Mouse (Mus musculus) neural tube, embryonic 13.5 days (tissue): ENCODE measurements around the gene Tgfbr3l. TPM values are rescaled to one million over a fixed set of nuclear protein-coding genes. Genes with fewer than 3 reads are reported as not detected.

Experiments
- ATAC-seq: fragments of 200-750 bp; cut with Nextera tagmentation; 2 replicates; pipeline ENCODE4 v1.8.0; 2017; ENCODE audit warnings: low read depth, mild to moderate bottlenecking, moderate TSS enrichment, moderate library complexity
- H3K27ac ChIP-seq: fragments of 300-500 bp; sonication (generic); replicated peaks from 2 replicates; pipeline ENCODE4 v1.5.1; 2015; ENCODE audit warnings: moderate library complexity, mild to moderate bottlenecking, inconsistent platforms
- H3K27me3 ChIP-seq: fragments of 300-500 bp; sonication (generic); 2 replicates; pipeline ENCODE4 v1.6.1; 2015; ENCODE audit warnings: mild to moderate bottlenecking, inconsistent platforms
- H3K36me3 ChIP-seq: fragments of 300-500 bp; sonication (generic); 2 replicates; pipeline ENCODE4 v1.6.1; 2015; ENCODE audit warnings: mild to moderate bottlenecking, inconsistent platforms
- H3K4me1 ChIP-seq: fragments of 300-500 bp; sonication (generic); replicated peaks from 2 replicates; pipeline ENCODE4 v1.6.1; 2015; ENCODE audit warnings: inconsistent platforms
- H3K4me2 ChIP-seq: fragments of 300-500 bp; sonication (generic); 2 replicates; pipeline ENCODE4 v1.6.1; 2015; ENCODE audit warnings: inconsistent platforms, mild to moderate bottlenecking, moderate library complexity
- H3K4me3 ChIP-seq: fragments of 300-500 bp; sonication (generic); 2 replicates; pipeline ENCODE4 v1.5.1; 2015; ENCODE audit warnings: mild to moderate bottlenecking, inconsistent platforms
- H3K9ac ChIP-seq: fragments of 300-500 bp; sonication (generic); 2 replicates; pipeline ENCODE4 v1.6.1; 2015; ENCODE audit warnings: moderate library complexity, mild to moderate bottlenecking, inconsistent platforms
- H3K9me3 ChIP-seq: fragments of 300-500 bp; sonication (generic); 2 replicates; pipeline ENCODE4 v1.6.1; 2016; ENCODE audit warnings: inconsistent platforms
- WGBS: fragments of 180-500 bp; shearing (Covaris S2); methylation state at CpG from one replicate; pipeline ENCODE4 v1.1.7; 2015; 5-methylcytosine and 5-hydroxymethylcytosine counted together
- polyA plus RNA-seq: library from polyadenylated mRNA; unstranded; fragments of >200 nt; fragmentation: Nextera tagmentation; extraction: Ambion mirVana; gene quantifications from 2 replicates; pipeline ENCODE4 v1.2.1, GENCODE M21; 2015

Tgfbr3l gene
- polyA plus RNA-seq, 1 experiment from 2014 or later: 3.3 TPM

- under 1% methylated on average over 44 of the region's 44 CpGs for WGBS
- H3K4me3 ChIP-seq: peak within 1 kb of the TSS; percentile 69
- H3K4me1 ChIP-seq: peaks cover 46% of the 10 kb centered on the region
- peak within 1 kb of the TSS; percentile 94 for H3K9ac ChIP-seq
- H3K36me3 ChIP-seq: peaks cover 10% of the 10 kb centered on the region
- H3K4me2 ChIP-seq: peak within 1 kb of the TSS; percentile 95
- H3K27me3 ChIP-seq: peaks cover 10% of the 10 kb centered on the region; the same call in 1 of the 2 replicates
- peak; percentile 91 for ATAC-seq
- peak within 1 kb of the TSS; percentile 96 for H3K27ac ChIP-seq
- no peaks in the 10 kb centered on the region for H3K9me3 ChIP-seq
Observed at GRCm38 (mm10) chr8:4216791-4217621, 31.0 kb upstream of the Tgfbr3l start, which contains the start of gene Prr36. Gene Prr36 (minus strand): TSS chr8:4217459.

GRCm38 (mm10) chr8:4219617-4220016, 28.4 kb upstream of the Tgfbr3l start:
- peaks cover 10% of the 10 kb centered on the region; the same call in 1 of the 2 replicates for H3K27me3 ChIP-seq
- H3K4me1 ChIP-seq: peaks cover 24% of the 10 kb centered on the region
- 87% methylated on average over 3 of the region's 3 CpGs for WGBS
- H3K9ac ChIP-seq: no peak overlapping the region
- no peak for ATAC-seq
- H3K36me3 ChIP-seq: peaks cover 5% of the 10 kb centered on the region
- no peak overlapping the region for H3K4me2 ChIP-seq
- H3K27ac ChIP-seq: no peak overlapping the region
- no peaks in the 10 kb centered on the region for H3K9me3 ChIP-seq
- H3K4me3 ChIP-seq: no peak overlapping the region

GRCm38 (mm10) chr8:4222059-4222458, 26.0 kb upstream of the Tgfbr3l start:
- H3K4me2 ChIP-seq: no peak overlapping the region
- peaks cover 32% of the 10 kb centered on the region for H3K27me3 ChIP-seq
- H3K36me3 ChIP-seq: no peaks in the 10 kb centered on the region
- no peak for ATAC-seq
- H3K4me3 ChIP-seq: no peak overlapping the region
- no peak overlapping the region for H3K9ac ChIP-seq
- H3K27ac ChIP-seq: no peak overlapping the region
- peaks cover 13% of the 10 kb centered on the region; the same call in 1 of the 2 replicates for H3K4me1 ChIP-seq
- H3K9me3 ChIP-seq: no peaks in the 10 kb centered on the region

GRCm38 (mm10) chr8:4226323-4226722, 21.7 kb upstream of the Tgfbr3l start:
- peaks cover 44% of the 10 kb centered on the region for H3K27me3 ChIP-seq
- no peak for ATAC-seq
- no peak overlapping the region for H3K9ac ChIP-seq
- no peaks in the 10 kb centered on the region for H3K36me3 ChIP-seq
- H3K4me2 ChIP-seq: peak overlapping the region; percentile 46
- H3K4me1 ChIP-seq: 0 out of 2 replicates have a peak, but pooled peaks cover 6% of the 10 kb centered on the region
- H3K9me3 ChIP-seq: no peaks in the 10 kb centered on the region
- WGBS: 20% methylated on average over 4 of the region's 4 CpGs
- no peak overlapping the region for H3K27ac ChIP-seq
- H3K4me3 ChIP-seq: no peak overlapping the region

GRCm38 (mm10) chr8:4226739-4227347, 21.2 kb upstream of the Tgfbr3l start, which contains the start of gene Lrrc8e:
Gene Lrrc8e (plus strand): TSS chr8:4226827.
- peaks cover 42% of the 10 kb centered on the region for H3K27me3 ChIP-seq
- no peak; the same call in 1 of the 2 replicates for ATAC-seq
- H3K36me3 ChIP-seq: no peaks in the 10 kb centered on the region
- H3K9me3 ChIP-seq: no peaks in the 10 kb centered on the region
- H3K4me1 ChIP-seq: 0 out of 2 replicates have a peak, but pooled peaks cover 6% of the 10 kb centered on the region
- H3K4me2 ChIP-seq: peak within 1 kb of the TSS; percentile 46
- H3K9ac ChIP-seq: no peak within 1 kb of the TSS
- H3K27ac ChIP-seq: no peak within 1 kb of the TSS
- 4% methylated on average over 33 of the region's 33 CpGs for WGBS
- H3K4me3 ChIP-seq: 0 out of 2 replicates have a peak within 1 kb of the TSS, but pooled peaks have one; percentile 10

GRCm38 (mm10) chr8:4227919-4228318, 20.1 kb upstream of the Tgfbr3l start:
- Histone ChIP-seq H3K4me1 (0 out of 2 replicates have a peak, but pooled peaks cover 6% of the 10 kb centered on the region), H3K9ac (no peak overlapping the region), H3K4me3 (no peak overlapping the region), H3K27me3 (peaks cover 42% of the 10 kb centered on the region), H3K9me3 (no peaks in the 10 kb centered on the region), H3K4me2 (no peak overlapping the region), H3K27ac (no peak overlapping the region), H3K36me3 (no peaks in the 10 kb centered on the region)
- no peak for ATAC-seq
- WGBS: 91% methylated on average over 4 of the region's 4 CpGs

- Histone ChIP-seq H3K36me3 (no peaks in the 10 kb centered on the region), H3K9ac (no peak overlapping the region), H3K4me3 (no peak overlapping the region), H3K4me2 (no peak overlapping the region), H3K27me3 (peaks cover 42% of the 10 kb centered on the region), H3K27ac (no peak overlapping the region), H3K9me3 (no peaks in the 10 kb centered on the region), H3K4me1 (0 out of 2 replicates have a peak, but pooled peaks cover 6% of the 10 kb centered on the region)
- WGBS: 74% methylated on average over 5 of the region's 5 CpGs
- no peak for ATAC-seq
Observed at GRCm38 (mm10) chr8:4229784-4230183, 18.2 kb upstream of the Tgfbr3l start.

GRCm38 (mm10) chr8:4230612-4231351, 17.2 kb upstream of the Tgfbr3l start:
- no peaks in the 10 kb centered on the region for H3K9me3 ChIP-seq
- H3K9ac ChIP-seq: no peak overlapping the region
- 61% methylated on average over 10 of the region's 10 CpGs for WGBS
- H3K4me2 ChIP-seq: no peak overlapping the region
- H3K4me1 ChIP-seq: 0 out of 2 replicates have a peak, but pooled peaks cover 6% of the 10 kb centered on the region
- no peak for ATAC-seq
- no peaks in the 10 kb centered on the region for H3K36me3 ChIP-seq
- H3K27me3 ChIP-seq: peaks cover 33% of the 10 kb centered on the region
- H3K27ac ChIP-seq: no peak overlapping the region
- H3K4me3 ChIP-seq: no peak overlapping the region

GRCm38 (mm10) chr8:4237814-4238433, 10.1 kb upstream of the Tgfbr3l start:
- peak; percentile 0; the same call in 1 of the 2 replicates for ATAC-seq
- peak overlapping the region; percentile 87 for H3K4me3 ChIP-seq
- peak overlapping the region; percentile 74 for H3K9ac ChIP-seq
- peaks cover 33% of the 10 kb centered on the region for H3K4me1 ChIP-seq
- peaks cover 24% of the 10 kb centered on the region for H3K36me3 ChIP-seq
- H3K27me3 ChIP-seq: no peaks in the 10 kb centered on the region
- 21% methylated on average over 15 of the region's 15 CpGs for WGBS
- H3K9me3 ChIP-seq: no peaks in the 10 kb centered on the region
- peak overlapping the region; percentile 94 for H3K27ac ChIP-seq
- H3K4me2 ChIP-seq: peak overlapping the region; percentile 74

GRCm38 (mm10) chr8:4238434-4239192, 9.4 kb upstream of the Tgfbr3l start, which contains the start of the genes Map2k7 and Gm49320:
Gene Map2k7 (plus strand): TSS chr8:4238740.
Gene Gm49320 (plus strand): TSS chr8:4238865.
- peak within 1 kb of the TSS; percentile 96 for H3K4me2 ChIP-seq
- H3K4me1 ChIP-seq: peaks cover 33% of the 10 kb centered on the region
- peak within 1 kb of the TSS; percentile 84 for H3K9ac ChIP-seq
- ATAC-seq: peak; percentile 94
- WGBS: under 1% methylated on average over 66 of the region's 71 CpGs
- peak within 1 kb of the TSS; percentile 87 for H3K4me3 ChIP-seq
- H3K36me3 ChIP-seq: peaks cover 31% of the 10 kb centered on the region
- no peaks in the 10 kb centered on the region for H3K27me3 ChIP-seq
- H3K27ac ChIP-seq: peak within 1 kb of the TSS; percentile 94
- H3K9me3 ChIP-seq: no peaks in the 10 kb centered on the region
